Mouse (Mus musculus) kidney, postnatal 25 days (tissue): Measurements from ENCODE around the gene Itpkb.

Experiments
- DNase-seq, 2 experiments: peaks; one replicate each; pipeline ENCODE4 v3.0.0; 2021; ENCODE audit warnings: mixed read lengths in 2 of 2

The Itpkb gene

DNA sequence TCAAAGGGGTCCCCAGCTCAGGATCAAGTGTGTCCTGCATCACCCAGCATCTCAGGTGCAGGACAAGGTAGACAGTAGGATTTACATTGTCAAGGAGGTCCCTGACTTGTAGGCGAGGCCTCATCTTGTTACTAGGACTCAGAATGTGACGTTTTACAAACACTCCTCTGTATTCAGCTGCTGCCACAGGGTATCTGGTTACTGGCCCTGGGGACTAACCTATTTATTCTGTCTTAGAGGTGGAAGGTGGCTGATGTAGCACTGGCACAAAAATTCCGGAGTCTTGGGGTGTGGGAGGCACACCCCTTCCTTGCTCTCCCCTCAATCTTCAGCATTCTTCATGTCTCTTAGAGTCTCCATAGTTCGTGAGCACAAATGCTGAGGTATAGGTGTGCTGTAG lies 16.8 kb downstream of the Itpkb start:
- no peak for DNase-seq

DNA sequence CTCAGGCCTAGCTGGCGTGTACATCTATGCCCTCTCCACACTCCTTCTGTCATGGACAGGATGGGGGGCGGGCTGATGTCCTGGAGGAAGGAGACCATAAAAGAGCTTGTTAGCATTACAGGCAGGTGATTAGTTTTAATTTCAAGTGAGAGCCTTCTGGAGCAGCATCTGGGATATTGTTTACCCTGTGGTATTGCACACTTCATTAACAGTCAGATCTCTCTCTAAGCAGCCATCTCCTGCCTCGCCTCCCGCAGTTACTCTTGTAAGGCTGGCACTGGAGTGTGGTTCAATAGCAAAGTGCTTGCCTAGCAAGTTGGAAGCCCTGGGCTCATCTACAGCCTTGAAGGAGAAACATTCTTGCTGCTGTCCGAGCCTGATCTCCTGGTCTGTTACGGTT lies 17.6 kb downstream of the Itpkb start:
- no peak for DNase-seq

GRCm38 (mm10) chr1:180349090-180349489 lies 18.8 kb downstream of the Itpkb start:
- no peak for DNase-seq

DNA sequence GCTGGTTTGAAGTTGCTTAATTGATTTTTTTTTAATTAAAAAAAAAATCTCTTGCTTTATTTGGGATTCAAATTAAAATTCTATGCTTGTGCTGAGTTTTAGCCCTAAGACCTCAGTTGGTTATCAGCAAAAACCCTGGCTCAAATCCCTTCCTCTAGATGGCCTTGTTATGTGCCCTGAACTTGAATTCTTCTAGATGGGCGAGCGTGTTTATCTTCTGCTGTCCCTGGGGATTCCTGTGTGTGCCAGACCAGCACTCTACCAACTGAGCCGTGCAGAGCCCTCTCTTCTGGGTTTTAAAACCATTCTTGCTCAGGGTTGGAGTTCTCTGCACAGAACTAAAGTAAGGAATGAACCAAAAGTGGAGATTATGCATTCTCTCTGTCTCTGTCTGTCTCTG lies 22.0 kb downstream of the Itpkb start:
- DNase-seq = no peak

GRCm38 (mm10) chr1:180354129-180354528 lies 23.8 kb downstream of the Itpkb start:
- DNase-seq = peak; percentile 43 to 71

- no peak for DNase-seq
Observed at GRCm38 (mm10) chr1:180354976-180355730, 24.9 kb downstream of the Itpkb start.

DNA sequence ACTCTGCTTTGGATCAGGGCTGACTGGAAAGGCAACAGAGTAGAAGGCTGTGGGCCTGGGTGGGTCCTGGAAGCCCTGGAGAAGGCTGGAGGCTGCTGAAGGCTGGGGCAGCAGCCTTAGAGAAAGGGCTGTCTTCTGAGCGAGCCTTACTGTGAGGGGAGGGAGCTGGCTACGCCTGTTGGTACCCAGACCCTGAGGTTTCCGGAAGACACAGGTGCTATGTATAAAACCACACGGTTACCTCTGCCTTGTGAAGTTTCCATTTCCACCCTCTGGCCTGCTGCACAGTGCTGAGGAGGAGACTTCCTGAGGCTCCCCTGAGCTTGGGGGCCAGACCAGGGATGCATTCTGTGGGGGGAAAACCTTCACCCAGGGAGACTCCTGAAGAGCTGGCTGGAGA lies 25.9 kb downstream of the Itpkb start:
- DNase-seq = no peak

- peak; percentile 51 to 59 for DNase-seq
Observed at GRCm38 (mm10) chr1:180356857-180357256, 26.6 kb downstream of the Itpkb start.

GRCm38 (mm10) chr1:180357893-180358331 lies 27.6 kb downstream of the Itpkb start:
- peak; percentile 45 to 77 for DNase-seq

- no peak for DNase-seq
Observed at GRCm38 (mm10) chr1:180358466-180358865, 28.2 kb downstream of the Itpkb start.

GRCm38 (mm10) chr1:180359311-180359710 lies 29.0 kb downstream of the Itpkb start:
- no peak for DNase-seq

DNA sequence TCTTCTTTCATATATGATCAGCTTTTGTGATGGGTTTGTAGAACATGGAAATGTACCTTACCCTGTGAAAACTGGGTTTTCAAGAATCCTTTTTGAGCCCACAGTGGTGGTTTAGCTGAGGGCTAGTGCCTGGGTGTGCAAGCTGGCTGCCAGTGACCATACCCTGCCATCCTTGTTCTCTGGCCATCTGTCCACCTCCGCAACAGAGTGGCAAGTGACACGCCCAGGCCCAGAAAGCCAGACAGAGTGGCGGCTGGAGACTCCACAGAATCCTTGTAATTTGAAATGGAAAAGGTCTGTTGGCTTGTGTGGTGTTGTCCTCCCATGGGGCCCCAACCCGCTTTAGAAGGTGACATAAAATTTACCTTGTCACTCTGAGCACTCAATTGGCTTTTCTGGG lies 31.9 kb downstream of the Itpkb start:
- no peak for DNase-seq

- DNase-seq = no peak
Observed at GRCm38 (mm10) chr1:180362844-180363243, 32.6 kb downstream of the Itpkb start.

GRCm38 (mm10) chr1:180363317-180363716 lies 33.0 kb downstream of the Itpkb start:
- no peak for DNase-seq

DNA sequence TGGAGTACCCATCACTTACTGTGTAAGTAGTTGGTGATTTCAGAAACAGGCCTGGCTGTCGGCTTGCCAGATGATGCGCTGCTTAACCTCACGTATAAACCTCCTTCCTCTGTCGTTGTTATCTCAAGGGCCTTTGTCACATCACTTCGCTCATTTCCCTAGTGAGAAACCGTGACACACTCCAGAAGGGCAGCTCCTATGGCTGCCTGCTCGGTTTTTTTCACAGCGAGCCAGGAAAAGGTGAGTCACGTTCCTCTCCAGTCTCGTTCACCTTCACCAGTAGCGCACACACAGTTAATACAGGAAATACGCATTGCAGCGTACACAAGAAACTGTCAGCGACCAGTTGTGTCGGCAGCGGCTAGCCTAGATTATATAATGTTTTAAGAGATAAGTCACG lies 33.7 kb downstream of the Itpkb start:
- peak; percentile 18 to 70 for DNase-seq

DNA sequence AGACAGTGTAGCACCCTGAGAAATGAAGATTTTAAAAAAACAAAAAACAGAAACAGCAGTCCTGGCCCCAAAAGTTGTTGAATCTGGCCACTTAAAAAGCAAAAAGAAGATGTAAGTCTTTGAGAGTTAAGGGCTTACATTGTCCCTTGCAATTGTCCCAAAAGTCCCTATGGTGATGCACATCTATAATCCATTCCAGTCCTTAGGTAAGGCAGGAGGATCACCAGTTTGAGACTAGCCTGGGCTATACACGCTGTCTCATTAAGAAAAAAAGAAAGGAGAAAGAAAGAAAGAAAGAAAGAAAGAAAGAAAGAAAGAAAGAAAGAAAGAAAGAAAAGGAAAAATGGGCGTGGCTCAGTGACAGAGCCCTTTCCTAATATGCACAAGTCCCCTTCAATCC lies 34.4 kb downstream of the Itpkb start:
- DNase-seq = no peak

DNA sequence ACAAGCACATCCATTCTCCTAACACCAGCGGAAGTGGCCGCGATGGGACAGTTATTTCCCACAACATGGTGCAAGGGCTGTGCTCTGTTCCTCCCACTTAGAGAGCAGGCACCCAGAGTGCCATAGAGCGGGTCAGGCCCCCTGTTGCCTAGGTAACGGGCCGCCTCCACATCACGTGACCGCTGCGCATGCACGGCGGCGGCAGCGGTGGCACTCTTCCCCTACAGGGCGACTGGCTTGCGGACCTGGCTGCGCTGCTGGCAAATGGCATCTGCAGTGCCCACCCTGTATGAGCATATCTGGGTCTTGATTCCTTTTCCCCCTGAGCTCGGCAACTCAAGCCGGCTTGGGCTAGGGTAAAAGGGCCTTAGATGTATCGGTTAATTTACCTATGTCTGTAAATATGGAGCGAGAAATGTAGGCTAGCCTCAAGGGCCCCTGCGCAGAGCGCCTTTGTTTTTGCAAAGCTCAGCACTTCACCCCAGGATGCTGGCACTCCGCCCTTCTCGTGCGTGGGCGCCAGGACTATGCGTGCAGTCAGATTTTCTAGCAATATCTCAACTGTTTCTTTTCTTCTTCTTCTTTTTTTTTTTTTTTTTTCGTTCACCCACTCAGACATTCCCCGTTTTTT lies 35.0 kb downstream of the Itpkb start:
- peak; percentile 93 to 97 for DNase-seq

GRCm38 (mm10) chr1:180365983-180366811 lies 35.9 kb downstream of the Itpkb start:
- no peak for DNase-seq

DNA sequence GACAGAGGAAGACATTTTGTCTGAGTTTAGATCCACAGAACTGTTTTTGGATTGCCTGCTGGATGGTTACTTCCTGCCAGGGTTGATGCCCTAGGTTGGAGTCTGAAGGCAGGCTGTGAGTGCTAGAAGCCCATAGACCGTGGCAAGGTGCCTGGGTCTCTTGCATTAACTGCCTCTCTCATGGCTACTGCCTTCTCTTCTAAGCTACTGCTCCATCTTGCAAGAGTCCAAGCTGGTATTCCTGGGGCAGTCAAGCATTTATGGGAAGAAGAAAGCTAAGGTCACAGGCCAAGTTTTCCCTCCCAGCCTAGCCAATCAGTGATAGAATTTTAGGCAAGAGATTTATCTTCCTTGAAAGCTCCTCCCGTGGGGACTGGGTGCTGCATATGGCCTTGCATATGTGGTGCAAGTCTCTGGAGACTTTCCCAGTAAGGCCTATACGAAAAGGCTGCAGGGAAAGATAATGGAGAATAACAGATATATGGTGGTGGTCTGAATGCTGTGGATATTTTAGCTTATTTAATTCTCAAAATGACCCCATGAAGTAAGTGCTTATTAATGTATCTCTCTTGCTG lies 36.8 kb downstream of the Itpkb start:
- no peak for DNase-seq

- no peak for DNase-seq
Observed at GRCm38 (mm10) chr1:180367626-180368025, 37.3 kb downstream of the Itpkb start.

DNA sequence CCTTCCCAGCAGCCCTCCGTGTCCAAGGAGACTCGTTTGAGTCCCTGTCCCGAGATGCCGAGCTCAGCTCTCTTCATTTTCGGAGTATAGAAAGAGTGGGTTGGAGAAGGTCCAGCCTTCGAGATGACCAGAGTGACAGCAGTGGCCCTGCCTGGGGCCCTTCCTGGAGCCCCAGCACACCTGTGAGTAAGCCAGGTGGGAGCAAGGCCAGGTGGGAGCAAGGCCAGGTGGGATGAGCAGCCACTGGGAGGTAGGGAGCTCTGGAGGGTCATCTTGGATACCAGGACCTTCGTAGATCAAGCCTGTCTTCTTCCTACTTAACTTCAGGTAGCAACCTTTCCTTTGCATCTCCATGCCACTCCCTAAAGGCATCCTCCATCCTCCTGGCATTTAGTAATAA lies 37.8 kb downstream of the Itpkb start:
- no peak for DNase-seq

DNA sequence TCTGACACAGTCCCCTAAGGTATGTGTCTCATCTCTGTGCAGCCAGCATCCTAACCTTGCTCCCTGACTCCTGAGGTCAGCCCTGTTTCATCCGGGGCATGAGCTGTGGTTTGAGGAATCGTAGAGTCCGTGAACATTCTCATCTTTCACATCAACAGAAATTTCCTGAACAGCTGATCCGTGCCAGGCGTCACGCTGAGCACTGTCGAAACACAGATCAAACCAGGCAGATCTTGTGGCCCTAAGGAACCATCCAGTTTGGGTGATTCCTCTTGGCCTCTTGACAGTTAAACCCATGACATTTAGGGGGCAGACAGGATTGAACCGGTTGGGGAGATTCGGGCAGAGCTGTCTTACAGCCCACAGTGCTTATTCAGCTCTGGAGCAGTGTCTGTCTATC lies 38.4 kb downstream of the Itpkb start:
- DNase-seq = no peak
